Mouse (Mus musculus) ES-Bruce4 (cell line): Measurements from ENCODE around the gene Mlx.

Source experiments
- CTCF ChIP-seq: IDR thresholded peaks from one replicate; pipeline ENCODE4 v1.8.1; 2011; ENCODE audit warnings: low read depth, low read length
- EP300 ChIP-seq: IDR thresholded peaks from 2 replicates; pipeline ENCODE4 v1.6.1; 2011; ENCODE audit warnings: low read depth, low read length; ENCODE audit not compliant: insufficient read depth
- POLR2A ChIP-seq: IDR thresholded peaks from one replicate; pipeline ENCODE4 v1.8.1; 2011; ENCODE audit warnings: low read length; ENCODE audit not compliant: insufficient read depth

DNA sequence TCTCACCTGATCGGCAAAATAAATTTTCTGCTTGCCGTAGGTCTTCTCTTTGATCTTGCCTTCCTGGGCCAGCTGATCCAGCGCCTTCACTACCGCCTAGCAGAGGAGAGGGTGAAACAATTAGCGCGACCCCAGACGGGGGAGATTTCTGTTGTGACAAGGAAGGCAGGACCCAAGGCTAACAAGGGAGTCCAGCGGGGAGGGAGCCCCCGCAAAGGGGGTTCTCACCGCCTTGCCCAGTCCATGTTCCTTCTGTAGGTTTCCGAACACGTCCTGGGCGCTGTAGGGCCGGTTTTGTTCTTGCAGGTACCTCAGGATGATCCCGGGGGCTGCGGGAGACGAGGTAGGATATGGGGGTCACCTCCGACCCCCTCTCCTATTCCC lies 7.8 kb downstream of the Mlx start:
- TF ChIP-seq POLR2A (no peak), CTCF (no peak), EP300 (no peak)
